ENCODE assay signal across 15 mouse cellular contexts in genomic region chr9:21315421-21315820, GRCm38 (mm10). TPM values are rescaled to one million over a fixed set of nuclear protein-coding genes. Genes with fewer than 3 reads are reported as not detected.
DNase-seq lines count a peak whose midpoint lies in the region; ATAC-seq lines count a peak whose summit lies in the region.
"Had no signal": no experiment of that assay in that cellular context is flagged by ENCODE, and none has a peak within 500 bp of the region (broad histone marks: within the 10 kb centered on the region; RNA-seq: fewer than 3 reads in every experiment).

No protein-coding gene starts in this region.

- 0 out of 2 replicates have a peak overlapping the region, but pooled peaks have one; percentile 0 for H3K27ac ChIP-seq in neural tube, embryonic 13.5 days (replicated peaks)
- H3K27ac ChIP-seq in neural tube, embryonic 15.5 days (replicated peaks), result no peak overlapping the region
- 0 out of 2 replicates have a peak overlapping the region, but pooled peaks have one; percentile 34 for H3K27ac ChIP-seq in embryonic facial prominence, embryonic 15.5 days (replicated peaks)
- H3K27ac ChIP-seq: hindbrain, embryonic 15.5 days; left cerebral cortex, adult 2 months; limb, embryonic 13.5 days had no signal

- peaks cover 11% of the 10 kb centered on the region for H3K4me1 ChIP-seq in neural tube, embryonic 13.5 days (replicated peaks)
- peaks cover 11% of the 10 kb centered on the region; the same call in 1 of the 2 replicates for H3K4me1 ChIP-seq in neural tube, embryonic 15.5 days
- 0 out of 2 replicates have a peak, but pooled peaks cover 5% of the 10 kb centered on the region for H3K4me1 ChIP-seq in embryonic facial prominence, embryonic 15.5 days

- peak; percentile 35 for DNase-seq in gastrocnemius, adult 18-20 months (ENCODE audit: low spot score)
- DNase-seq in gastrocnemius, postnatal 36 days, result no peak
- DNase-seq in layer of hippocampus, postnatal 14 days (ENCODE audit: low spot score in 2 of 2), result no peak
- DNase-seq in adrenal gland, postnatal 14 days, result no peak
- no peak for DNase-seq in lung, postnatal 10 days
- DNase-seq: cerebellum, adult 18-20 months; kidney, adult 18-20 months; lung, postnatal 14 days; thymus, postnatal 14 days had no signal

- WGBS in neural tube, embryonic 13.5 days, result 47% methylated on average over 5 of the region's 5 CpGs
- 60% methylated on average over 5 of the region's 5 CpGs for WGBS in neural tube, embryonic 15.5 days
- WGBS in embryonic facial prominence, embryonic 15.5 days, result 53% methylated on average over 5 of the region's 5 CpGs

- H3K4me3 ChIP-seq in neural tube, embryonic 13.5 days, result no peak overlapping the region
- no peak overlapping the region for H3K4me3 ChIP-seq in neural tube, embryonic 15.5 days (replicated peaks)
- H3K4me3 ChIP-seq in embryonic facial prominence, embryonic 15.5 days (replicated peaks), result no peak overlapping the region
- H3K4me3 ChIP-seq: hindbrain, embryonic 15.5 days; left cerebral cortex, adult 2 months; limb, embryonic 13.5 days had no signal

- no peak overlapping the region for H3K9ac ChIP-seq in neural tube, embryonic 13.5 days
- H3K9ac ChIP-seq in neural tube, embryonic 15.5 days (replicated peaks), result no peak overlapping the region
- no peak overlapping the region for H3K9ac ChIP-seq in embryonic facial prominence, embryonic 15.5 days
- H3K9ac ChIP-seq: hindbrain, embryonic 15.5 days; limb, embryonic 13.5 days had no signal

- no peak overlapping the region for H3K4me2 ChIP-seq in neural tube, embryonic 13.5 days
- no peak overlapping the region for H3K4me2 ChIP-seq in neural tube, embryonic 15.5 days
- H3K4me2 ChIP-seq in embryonic facial prominence, embryonic 15.5 days (replicated peaks), result no peak overlapping the region
- H3K4me2 ChIP-seq: hindbrain, embryonic 15.5 days; limb, embryonic 13.5 days had no signal

- H3K9me3 ChIP-seq in neural tube, embryonic 13.5 days, result no peaks in the 10 kb centered on the region
- no peaks in the 10 kb centered on the region for H3K9me3 ChIP-seq in neural tube, embryonic 15.5 days (replicated peaks)
- no peaks in the 10 kb centered on the region for H3K9me3 ChIP-seq in embryonic facial prominence, embryonic 15.5 days (replicated peaks)
- H3K9me3 ChIP-seq: hindbrain, embryonic 15.5 days had no signal

- H3K27me3 ChIP-seq in neural tube, embryonic 13.5 days, result peaks cover 21% of the 10 kb centered on the region
- H3K27me3 ChIP-seq in neural tube, embryonic 15.5 days (replicated peaks), result peaks cover 15% of the 10 kb centered on the region
- H3K27me3 ChIP-seq in embryonic facial prominence, embryonic 15.5 days, result peaks cover 15% of the 10 kb centered on the region

- intact Hi-C loops in gastrocnemius, postnatal 36 days (cut with DNase I), result loop anchor here (2.0 kb wide), 2 partner anchors 39 to 95 kb away; partner anchors contain the start of gene Qtrt1

- ATAC-seq in neural tube, embryonic 13.5 days (ENCODE audit: low read depth), result no peak
- no peak for ATAC-seq in neural tube, embryonic 15.5 days (ENCODE audit: low FRiP score)
- ATAC-seq in embryonic facial prominence, embryonic 15.5 days (ENCODE audit: insufficient number of reproducible peaks, low FRiP score, low TSS enrichment, low read depth), result no peak

- H3K36me3 ChIP-seq in neural tube, embryonic 13.5 days, result no peaks in the 10 kb centered on the region
- H3K36me3 ChIP-seq in neural tube, embryonic 15.5 days, result no peaks in the 10 kb centered on the region
- H3K36me3 ChIP-seq in embryonic facial prominence, embryonic 15.5 days, result no peaks in the 10 kb centered on the region
- H3K36me3 ChIP-seq: hindbrain, embryonic 15.5 days; limb, embryonic 13.5 days had no signal

RNA-seq across cellular contexts. Expression of gene Ap1m2, which starts 3.3 kb away (rescaled TPM):
- not detected for total RNA-seq in gastrocnemius, adult 18-20 months (2021)
- not detected for total RNA-seq in gastrocnemius, postnatal 36 days (2021)
- polyA plus RNA-seq in neural tube, embryonic 13.5 days (2015; fragmentation: Nextera tagmentation; extraction: Ambion mirVana), result 0.89 and 1.1 TPM in 2 replicates
- 2.5 and 12.1 TPM in 2 replicates for polyA plus RNA-seq in neural tube, embryonic 15.5 days (2015; fragmentation: Nextera tagmentation; extraction: Ambion mirVana)
- polyA plus RNA-seq in embryonic facial prominence, embryonic 15.5 days (2015; fragmentation: Nextera tagmentation; extraction: Ambion mirVana), result 38.1 and 46.9 TPM in 2 replicates
- under 1 TPM in 1 of 2 experiments, not detected in 1; 0.50 TPM for total RNA-seq in layer of hippocampus, postnatal 14 days (2021)
- not detected in 2 replicates for total RNA-seq in adrenal gland, postnatal 14 days (2021)

RNA-seq across cellular contexts. Expression of gene Slc44a2, which starts 5.1 kb away (rescaled TPM):
- 100 to 1,000 TPM; 159 to 162 TPM for total RNA-seq in gastrocnemius, adult 18-20 months (2021)
- 100 to 1,000 TPM; 135 to 148 TPM for total RNA-seq in gastrocnemius, postnatal 36 days (2021)
- polyA plus RNA-seq in neural tube, embryonic 13.5 days (2015; fragmentation: Nextera tagmentation; extraction: Ambion mirVana), result 70.1 and 73.1 TPM in 2 replicates
- 68.4 and 79.7 TPM in 2 replicates for polyA plus RNA-seq in neural tube, embryonic 15.5 days (2015; fragmentation: Nextera tagmentation; extraction: Ambion mirVana)
- polyA plus RNA-seq in embryonic facial prominence, embryonic 15.5 days (2015; fragmentation: Nextera tagmentation; extraction: Ambion mirVana), result 133 and 143 TPM in 2 replicates
- total RNA-seq in layer of hippocampus, postnatal 14 days (2021), result 10 to 100 TPM; 53.4 to 61.0 TPM
- total RNA-seq in adrenal gland, postnatal 14 days (2021), result 40.4 and 56.5 TPM in 2 replicates

RNA-seq across cellular contexts. Expression of gene Cdkn2d, which starts 24.2 kb away (rescaled TPM):
- 1 to 10 TPM; 8.0 to 8.3 TPM for total RNA-seq in gastrocnemius, adult 18-20 months (2021)
- total RNA-seq in gastrocnemius, postnatal 36 days (2021), result 10 to 100 TPM in 1 of 2 experiments, 1 to 10 TPM in 1; 8.4 to 10.1 TPM
- polyA plus RNA-seq in neural tube, embryonic 13.5 days (2015; fragmentation: Nextera tagmentation; extraction: Ambion mirVana), result 95.5 and 114 TPM in 2 replicates
- 120 and 129 TPM in 2 replicates for polyA plus RNA-seq in neural tube, embryonic 15.5 days (2015; fragmentation: Nextera tagmentation; extraction: Ambion mirVana)
- polyA plus RNA-seq in embryonic facial prominence, embryonic 15.5 days (2015; fragmentation: Nextera tagmentation; extraction: Ambion mirVana), result 57.8 and 63.0 TPM in 2 replicates
- 10 to 100 TPM; 58.9 to 62.0 TPM for total RNA-seq in layer of hippocampus, postnatal 14 days (2021)
- total RNA-seq in adrenal gland, postnatal 14 days (2021), result 17.9 and 22.5 TPM in 2 replicates

RNA-seq across cellular contexts. Expression of gene Kri1, which starts 27.7 kb away (rescaled TPM):
- 1 to 10 TPM; 8.0 to 9.3 TPM for total RNA-seq in gastrocnemius, adult 18-20 months (2021)
- total RNA-seq in gastrocnemius, postnatal 36 days (2021), result 10 to 100 TPM in 1 of 2 experiments, 1 to 10 TPM in 1; 9.1 to 11.6 TPM
- 11.1 and 15.1 TPM in 2 replicates for polyA plus RNA-seq in neural tube, embryonic 13.5 days (2015; fragmentation: Nextera tagmentation; extraction: Ambion mirVana)
- polyA plus RNA-seq in neural tube, embryonic 15.5 days (2015; fragmentation: Nextera tagmentation; extraction: Ambion mirVana), result 15.2 and 18.7 TPM in 2 replicates
- polyA plus RNA-seq in embryonic facial prominence, embryonic 15.5 days (2015; fragmentation: Nextera tagmentation; extraction: Ambion mirVana), result 18.2 and 19.0 TPM in 2 replicates
- total RNA-seq in layer of hippocampus, postnatal 14 days (2021), result 10 to 100 TPM; 32.1 to 33.4 TPM
- total RNA-seq in adrenal gland, postnatal 14 days (2021), result 27.2 and 36.8 TPM in 2 replicates

RNA-seq across cellular contexts. Expression of gene Atg4d, which starts 50.3 kb away (rescaled TPM):
- total RNA-seq in gastrocnemius, adult 18-20 months (2021), result 10 to 100 TPM; 64.7 to 67.6 TPM
- total RNA-seq in gastrocnemius, postnatal 36 days (2021), result 10 to 100 TPM; 62.0 to 65.7 TPM
- polyA plus RNA-seq in neural tube, embryonic 13.5 days (2015; fragmentation: Nextera tagmentation; extraction: Ambion mirVana), result 55.3 and 56.1 TPM in 2 replicates
- 50.0 and 52.4 TPM in 2 replicates for polyA plus RNA-seq in neural tube, embryonic 15.5 days (2015; fragmentation: Nextera tagmentation; extraction: Ambion mirVana)
- polyA plus RNA-seq in embryonic facial prominence, embryonic 15.5 days (2015; fragmentation: Nextera tagmentation; extraction: Ambion mirVana), result 40.5 and 44.8 TPM in 2 replicates
- total RNA-seq in layer of hippocampus, postnatal 14 days (2021), result 10 to 100 TPM; 33.5 to 39.3 TPM
- total RNA-seq in adrenal gland, postnatal 14 days (2021), result 45.9 and 46.9 TPM in 2 replicates
